Mouse (Mus musculus) heart, embryonic 10.5 days (tissue): ENCODE measurements around the gene Dscam. TPM values are rescaled to one million over a fixed set of nuclear protein-coding genes. Genes with fewer than 3 reads are reported as not detected.
A peak's percentile ranks its signal among the peaks of the same experiment; 100 is the strongest.

ENCODE experiments used
- DNase-seq: peaks from one replicate; pipeline ENCODE4 v3.0.0-alpha.2; 2017; ENCODE audit warnings: low spot score
- H3K27ac ChIP-seq: fragments of 300-500 bp; sonication (generic); 2 replicates; pipeline ENCODE4 v1.5.1; 2016; ENCODE audit warnings: mild to moderate bottlenecking
- H3K27me3 ChIP-seq: fragments of 300-500 bp; sonication (generic); 2 replicates; pipeline ENCODE4 v1.6.1; 2016; ENCODE audit warnings: mild to moderate bottlenecking; ENCODE audit not compliant: poor library complexity, insufficient read depth, severe bottlenecking
- H3K36me3 ChIP-seq: fragments of 300-500 bp; sonication (generic); 2 replicates; pipeline ENCODE4 v1.6.1; 2016; ENCODE audit warnings: mild to moderate bottlenecking, moderate library complexity
- H3K4me1 ChIP-seq: fragments of 300-500 bp; sonication (generic); 2 replicates; pipeline ENCODE4 v1.6.1; 2016; ENCODE audit warnings: mild to moderate bottlenecking
- H3K4me3 ChIP-seq: fragments of 300-500 bp; sonication (generic); 2 replicates; pipeline ENCODE4 v1.5.1; 2016; ENCODE audit warnings: mild to moderate bottlenecking, moderate library complexity
- H3K9me3 ChIP-seq: fragments of 300-500 bp; sonication (generic); 2 replicates; pipeline ENCODE4 v1.6.1; 2016; ENCODE audit warnings: mild to moderate bottlenecking, moderate library complexity
- WGBS: fragments of 180-500 bp; shearing (Covaris S2); methylation state at CpG from one replicate; pipeline ENCODE4 v1.1.7; 2016; 5-methylcytosine and 5-hydroxymethylcytosine counted together
- polyA plus RNA-seq: library from polyadenylated mRNA; unstranded; fragments of >200 nt; fragmentation: Nextera tagmentation; extraction: Ambion mirVana; gene quantifications from 2 replicates; pipeline ENCODE4 v1.2.1, GENCODE M21; 2016

The Dscam gene
- polyA plus RNA-seq, 1 experiment from 2014 or later, result 0.20 TPM

DNA sequence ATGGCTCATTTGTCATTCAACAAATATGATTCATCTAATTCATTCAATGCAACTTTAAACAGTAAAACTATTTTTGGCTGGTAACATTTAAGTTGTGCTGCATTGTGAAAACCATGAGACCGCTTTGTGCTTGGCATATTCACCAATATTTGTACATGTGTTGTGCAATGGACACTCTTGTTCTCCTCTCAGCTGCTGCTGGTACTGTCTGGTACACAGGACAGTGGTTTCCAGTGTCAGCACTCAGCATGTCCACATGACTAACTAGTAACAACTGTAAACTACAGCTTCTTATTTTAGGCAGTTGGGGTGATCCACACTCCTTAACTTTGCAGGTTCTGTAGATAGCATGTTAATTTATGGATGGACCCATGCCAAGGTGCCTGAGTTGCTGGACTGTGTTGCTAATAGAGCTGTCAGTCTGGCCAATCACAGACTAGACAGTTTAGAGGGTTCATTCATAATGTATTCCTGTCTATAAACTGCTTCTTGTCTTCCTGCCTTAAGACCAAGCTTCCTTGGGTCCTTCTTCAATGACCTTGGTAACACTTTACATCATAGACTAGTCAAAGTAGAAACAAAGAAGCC, 368.8 kb downstream of the Dscam start:
- Histone ChIP-seq H3K4me1 (no peaks in the 10 kb centered on the region), H3K36me3 (no peaks in the 10 kb centered on the region), H3K27me3 (no peaks in the 10 kb centered on the region), H3K4me3 (no peak overlapping the region), H3K9me3 (no peaks in the 10 kb centered on the region), H3K27ac (no peak overlapping the region)
- peak; percentile 24 for DNase-seq
- WGBS, result 83% methylated on average over 1 of the region's 1 CpGs

DNA sequence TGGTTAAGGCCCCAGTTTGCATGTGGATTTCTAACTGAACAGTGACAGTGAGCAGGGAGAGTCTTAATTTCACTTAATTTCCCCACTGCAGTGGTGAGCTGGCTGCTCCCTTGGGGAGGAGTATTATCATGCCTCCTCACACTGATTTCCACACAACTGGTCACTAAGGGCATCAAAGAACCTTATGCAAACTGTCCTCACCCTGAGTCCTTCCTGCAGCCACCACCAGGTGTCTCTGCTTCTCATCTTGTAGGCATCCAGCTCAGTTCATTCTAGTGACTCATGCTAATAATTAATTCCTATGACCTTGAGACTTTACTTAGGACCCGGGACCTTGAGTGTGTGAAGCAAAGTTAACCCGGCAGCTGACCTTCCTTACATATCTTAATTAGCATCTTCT, 375.1 kb downstream of the Dscam start:
- peak; percentile 69 for DNase-seq
- no peaks in the 10 kb centered on the region; the same call in 1 of the 2 replicates for H3K27me3 ChIP-seq
- no peaks in the 10 kb centered on the region for H3K4me1 ChIP-seq
- no peak overlapping the region for H3K4me3 ChIP-seq
- no peak overlapping the region for H3K27ac ChIP-seq
- 40% methylated on average over 2 of the region's 2 CpGs for WGBS
- H3K9me3 ChIP-seq, result no peaks in the 10 kb centered on the region
- H3K36me3 ChIP-seq, result no peaks in the 10 kb centered on the region

DNA sequence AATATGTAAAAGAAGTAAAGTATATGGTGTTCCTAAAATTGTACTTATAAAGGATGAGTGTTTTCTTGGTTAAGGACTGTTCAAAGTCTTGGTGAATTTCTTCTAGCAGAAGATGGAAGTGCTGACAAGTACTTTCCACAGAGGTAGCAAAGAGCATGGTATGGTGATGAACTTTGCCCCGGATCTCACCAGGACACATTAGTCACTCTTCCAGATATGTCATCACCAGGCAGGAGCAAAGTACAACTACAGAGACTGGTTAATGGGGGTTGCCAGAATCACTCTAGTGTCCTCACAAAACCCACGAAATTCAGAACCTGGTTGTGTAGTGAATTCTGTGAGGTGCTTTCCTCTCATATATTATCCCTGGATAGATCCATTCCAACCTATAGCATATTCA, 379.2 kb downstream of the Dscam start:
- no peak overlapping the region for H3K27ac ChIP-seq
- H3K4me3 ChIP-seq, result no peak overlapping the region
- no peaks in the 10 kb centered on the region for H3K9me3 ChIP-seq
- 47% methylated on average over 2 of the region's 2 CpGs for WGBS
- H3K27me3 ChIP-seq, result peaks cover 4% of the 10 kb centered on the region; the same call in 1 of the 2 replicates
- H3K36me3 ChIP-seq, result no peaks in the 10 kb centered on the region
- DNase-seq, result no peak
- no peaks in the 10 kb centered on the region for H3K4me1 ChIP-seq

DNA sequence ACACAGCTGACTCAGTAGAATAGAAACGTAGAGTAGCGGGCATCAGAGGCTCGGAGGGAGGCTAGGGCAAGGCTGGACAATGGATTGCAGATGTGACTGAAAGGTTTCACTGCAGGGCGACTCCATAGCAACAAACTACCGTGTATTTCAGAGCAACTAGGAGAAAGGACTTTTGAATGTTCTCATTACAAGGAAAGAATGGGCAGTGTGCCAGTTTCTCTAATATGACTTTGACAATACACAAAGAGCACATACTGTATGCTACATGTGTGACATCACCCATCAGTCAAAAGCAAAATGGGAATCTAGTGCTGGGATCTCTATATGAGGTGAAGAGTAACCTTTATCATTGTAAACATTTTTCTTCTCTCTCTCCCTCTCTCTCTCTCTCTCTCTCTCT, 382.3 kb downstream of the Dscam start:
- Histone ChIP-seq H3K4me3 (no peak overlapping the region), H3K4me1 (no peaks in the 10 kb centered on the region), H3K27me3 (peaks cover 8% of the 10 kb centered on the region; the same call in 1 of the 2 replicates), H3K27ac (no peak overlapping the region), H3K9me3 (no peaks in the 10 kb centered on the region), H3K36me3 (no peaks in the 10 kb centered on the region)
- DNase-seq, result peak; percentile 71
- WGBS, result 84% methylated on average over 5 of the region's 5 CpGs

DNA sequence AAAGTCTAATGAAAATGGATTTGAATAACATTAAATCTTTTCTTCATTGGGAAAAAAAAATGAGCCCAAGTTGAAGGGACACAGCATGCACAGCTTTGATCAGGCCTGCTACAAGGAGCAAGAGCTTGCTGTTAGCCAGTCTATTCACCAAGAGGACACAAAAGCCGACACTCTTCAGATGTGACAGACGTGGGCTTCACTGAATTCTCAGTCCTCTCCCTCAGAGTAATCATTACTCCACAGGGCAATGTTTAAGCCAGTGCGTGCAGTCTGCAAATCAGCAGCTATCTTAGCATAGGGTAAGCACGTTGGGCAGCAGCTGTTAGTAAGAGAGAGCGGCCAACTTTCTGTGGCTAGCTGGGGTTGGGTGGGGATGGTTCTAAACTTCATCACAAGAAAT, 391.5 kb downstream of the Dscam start:
- no peaks in the 10 kb centered on the region for H3K4me1 ChIP-seq
- H3K27ac ChIP-seq, result no peak overlapping the region
- no peak overlapping the region for H3K4me3 ChIP-seq
- peak; percentile 41 for DNase-seq
- WGBS, result 55% methylated on average over 5 of the region's 5 CpGs
- H3K27me3 ChIP-seq, result no peaks in the 10 kb centered on the region
- no peaks in the 10 kb centered on the region for H3K36me3 ChIP-seq
- H3K9me3 ChIP-seq, result no peaks in the 10 kb centered on the region

DNA sequence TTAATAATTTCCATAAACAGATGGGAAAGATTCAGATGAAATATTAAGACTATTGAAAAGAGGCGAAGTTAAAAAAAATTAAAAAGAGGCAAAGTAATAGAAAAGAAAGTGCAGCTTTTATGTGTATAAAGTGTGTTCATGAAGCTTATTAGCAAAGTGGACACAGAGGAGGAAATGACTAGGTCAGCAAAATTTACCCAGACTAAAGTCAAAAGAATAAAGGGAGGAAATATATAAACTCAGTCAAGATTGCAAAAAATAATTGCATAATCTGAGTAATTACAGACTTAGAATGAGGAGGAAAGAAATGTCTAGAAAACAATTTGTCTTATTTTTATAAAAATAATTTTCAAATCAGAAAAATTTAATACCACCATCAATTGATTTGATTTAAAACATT, 396.3 kb downstream of the Dscam start:
- no peak for DNase-seq
- Histone ChIP-seq H3K4me3 (no peak overlapping the region), H3K36me3 (no peaks in the 10 kb centered on the region), H3K27me3 (no peaks in the 10 kb centered on the region), H3K4me1 (no peaks in the 10 kb centered on the region), H3K27ac (no peak overlapping the region), H3K9me3 (no peaks in the 10 kb centered on the region)
- WGBS, result 87% methylated on average over 1 of the region's 1 CpGs

DNA sequence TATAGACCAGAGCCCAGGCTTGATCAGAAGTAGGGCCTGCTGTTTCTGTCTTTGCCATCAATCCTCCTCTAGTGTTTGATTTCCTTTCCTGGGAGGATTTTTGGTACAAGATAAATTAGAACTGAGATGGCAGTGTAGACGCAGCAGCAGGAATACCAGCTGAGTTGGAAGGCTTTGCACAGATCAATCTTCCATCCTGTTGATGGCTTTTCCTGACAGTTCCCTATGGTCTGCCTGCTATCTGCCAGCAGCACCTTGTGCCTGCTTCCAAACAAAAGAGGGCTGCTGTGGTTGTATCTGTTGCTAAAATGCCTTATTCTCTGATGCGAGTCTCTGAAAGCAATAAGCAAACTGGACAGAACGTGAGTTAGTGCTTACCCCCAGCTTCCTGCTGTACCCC, 402.6 kb downstream of the Dscam start:
- H3K27me3 ChIP-seq, result no peaks in the 10 kb centered on the region
- no peak for DNase-seq
- 47% methylated on average over 3 of the region's 3 CpGs for WGBS
- 0 out of 2 replicates have a peak, but pooled peaks cover 3% of the 10 kb centered on the region for H3K4me1 ChIP-seq
- H3K36me3 ChIP-seq, result no peaks in the 10 kb centered on the region
- no peaks in the 10 kb centered on the region for H3K9me3 ChIP-seq
- H3K27ac ChIP-seq, result no peak overlapping the region
- H3K4me3 ChIP-seq, result no peak overlapping the region

DNA sequence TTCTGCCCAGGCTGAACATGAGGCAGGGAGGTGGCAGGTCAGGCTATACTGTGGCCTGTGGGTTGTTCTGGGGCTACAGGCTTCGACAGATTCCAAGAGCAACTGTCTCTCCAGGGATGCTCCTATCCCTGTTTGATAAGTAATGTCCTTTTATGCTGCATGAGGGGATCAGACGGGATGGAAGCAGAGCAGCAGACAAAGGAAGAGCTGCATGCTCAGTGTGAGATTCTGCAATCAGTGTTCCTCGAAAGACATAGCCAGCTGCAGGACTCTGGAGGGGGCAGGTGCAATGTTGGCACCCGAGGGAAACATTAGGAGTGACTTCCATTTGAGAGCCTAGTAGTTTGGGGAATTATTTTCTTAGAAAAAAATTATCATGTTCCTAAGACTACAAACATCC, 403.0 kb downstream of the Dscam start:
- no peak overlapping the region for H3K27ac ChIP-seq
- 0 out of 2 replicates have a peak, but pooled peaks cover 3% of the 10 kb centered on the region for H3K4me1 ChIP-seq
- WGBS, result 44% methylated on average over 4 of the region's 4 CpGs
- H3K36me3 ChIP-seq, result no peaks in the 10 kb centered on the region
- H3K9me3 ChIP-seq, result no peaks in the 10 kb centered on the region
- H3K4me3 ChIP-seq, result no peak overlapping the region
- no peak for DNase-seq
- no peaks in the 10 kb centered on the region for H3K27me3 ChIP-seq

DNA sequence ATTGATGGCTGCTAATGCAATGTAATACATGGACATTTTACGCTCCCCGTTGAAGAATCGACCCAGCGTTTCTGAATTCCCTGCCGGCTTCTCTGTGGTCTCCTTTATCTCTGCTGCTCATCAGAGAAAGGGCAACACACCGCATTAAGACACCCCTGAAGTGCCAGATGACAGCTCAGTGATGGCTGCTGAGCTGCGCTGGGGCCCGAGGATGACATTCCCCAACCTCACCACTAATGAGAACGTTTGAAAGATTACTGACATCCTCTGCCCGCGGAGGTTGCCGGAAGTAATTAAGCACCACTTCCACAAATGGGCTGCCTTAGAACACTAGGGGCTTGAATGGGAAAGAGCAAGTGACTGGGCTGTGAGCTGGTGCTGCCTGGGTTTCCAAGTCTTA, 409.3 kb downstream of the Dscam start:
- Histone ChIP-seq H3K9me3 (no peaks in the 10 kb centered on the region), H3K4me3 (no peak overlapping the region), H3K27ac (no peak overlapping the region), H3K36me3 (no peaks in the 10 kb centered on the region), H3K27me3 (peaks cover 9% of the 10 kb centered on the region), H3K4me1 (peaks cover 31% of the 10 kb centered on the region)
- no peak for DNase-seq
- 17% methylated on average over 12 of the region's 12 CpGs for WGBS

DNA sequence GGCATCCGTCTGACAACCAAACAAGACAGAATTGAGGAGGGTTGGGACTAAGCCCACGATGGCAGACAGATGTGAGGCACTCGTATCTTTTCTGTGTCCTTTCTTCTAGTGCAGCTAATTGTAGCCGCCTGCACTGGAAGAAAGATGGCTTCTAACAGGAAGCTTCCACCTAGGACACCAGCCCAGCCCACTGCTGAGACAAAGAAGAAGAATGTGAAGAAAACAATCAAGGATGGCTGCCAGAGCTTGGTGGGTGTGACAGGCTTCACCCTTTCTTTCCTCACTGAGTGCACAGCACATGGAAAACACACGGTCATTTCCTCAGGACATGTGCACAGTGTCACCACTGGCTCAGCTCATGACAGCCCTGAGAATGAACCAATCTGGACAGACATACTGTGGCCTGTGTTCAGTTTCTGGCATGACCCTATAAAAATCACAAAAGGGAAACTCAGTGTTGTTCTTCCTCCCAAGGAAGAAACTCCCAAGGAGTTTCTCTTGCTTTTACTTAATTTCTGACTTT, 411.4 kb downstream of the Dscam start:
- peaks cover 33% of the 10 kb centered on the region for H3K4me1 ChIP-seq
- H3K9me3 ChIP-seq, result no peaks in the 10 kb centered on the region
- no peaks in the 10 kb centered on the region for H3K36me3 ChIP-seq
- WGBS, result 54% methylated on average over 5 of the region's 5 CpGs
- peak overlapping the region; percentile 36; the same call in 1 of the 2 replicates for H3K27ac ChIP-seq
- no peak for DNase-seq
- H3K4me3 ChIP-seq, result no peak overlapping the region
- H3K27me3 ChIP-seq, result peaks cover 20% of the 10 kb centered on the region

DNA sequence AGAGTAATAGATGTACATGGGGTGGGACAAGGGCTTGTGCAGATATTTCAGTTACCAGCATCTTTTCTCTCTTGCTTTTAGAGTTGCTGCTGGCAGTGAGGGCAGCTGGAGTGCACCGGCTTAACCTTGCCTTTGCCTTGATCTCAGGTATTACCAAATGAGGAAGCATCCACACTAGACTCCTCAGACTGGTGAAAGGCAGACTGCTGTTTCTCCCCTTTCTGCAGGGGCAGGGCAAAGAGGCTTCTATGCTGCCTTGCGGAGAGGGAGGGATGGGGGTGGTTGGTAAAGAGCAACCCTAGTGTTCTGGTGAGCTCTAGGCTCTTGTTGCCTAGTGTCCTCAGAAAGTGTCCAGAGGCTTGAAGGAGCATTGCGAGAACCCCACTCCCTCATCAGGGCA, 412.2 kb downstream of the Dscam start:
- 59% methylated on average over 3 of the region's 3 CpGs for WGBS
- Histone ChIP-seq H3K27me3 (peaks cover 23% of the 10 kb centered on the region), H3K36me3 (no peaks in the 10 kb centered on the region), H3K27ac (peak overlapping the region; percentile 36; the same call in 1 of the 2 replicates), H3K4me3 (no peak overlapping the region), H3K4me1 (peaks cover 33% of the 10 kb centered on the region), H3K9me3 (no peaks in the 10 kb centered on the region)
- DNase-seq, result no peak

DNA sequence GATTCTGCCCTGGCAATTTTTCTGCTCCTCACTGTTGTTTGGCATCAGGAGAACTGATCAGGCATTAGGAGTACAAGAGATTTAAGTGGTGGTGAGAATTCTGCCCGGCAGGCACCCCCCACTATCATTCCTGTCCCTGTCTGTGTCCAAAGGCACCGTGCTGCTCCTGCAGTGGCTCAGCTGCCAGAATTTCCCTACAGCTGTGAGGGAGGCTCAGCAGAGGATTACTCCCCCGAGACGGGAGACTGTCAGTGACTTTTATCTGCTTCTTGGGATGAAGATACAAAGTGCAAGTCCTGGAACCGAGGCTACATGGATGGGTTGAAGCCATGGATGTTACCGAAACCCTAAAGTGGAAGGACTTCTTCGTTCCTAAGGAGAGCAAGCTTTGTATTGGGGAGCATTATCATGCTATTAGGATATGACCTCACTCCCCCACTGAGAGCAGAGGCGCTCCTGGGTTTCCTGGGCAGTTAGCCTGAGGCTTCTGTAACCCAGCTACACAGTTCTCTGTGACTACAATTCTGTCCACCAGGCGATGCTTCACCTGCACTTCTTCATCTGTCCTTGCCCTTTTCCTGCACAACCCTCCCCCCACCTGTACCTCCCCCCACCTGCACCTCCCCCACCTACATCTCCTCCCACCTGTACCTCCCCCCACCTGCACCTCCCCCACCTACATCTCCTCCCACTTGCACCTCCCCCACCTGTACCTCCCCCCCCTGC, 412.8 kb downstream of the Dscam start:
- Histone ChIP-seq H3K9me3 (no peaks in the 10 kb centered on the region), H3K27ac (no peak overlapping the region), H3K27me3 (peaks cover 23% of the 10 kb centered on the region), H3K4me3 (0 out of 2 replicates have a peak overlapping the region, but pooled peaks have one; percentile 15), H3K4me1 (peaks cover 33% of the 10 kb centered on the region), H3K36me3 (no peaks in the 10 kb centered on the region)
- no peak for DNase-seq
- WGBS, result 3% methylated on average over 9 of the region's 9 CpGs

DNA sequence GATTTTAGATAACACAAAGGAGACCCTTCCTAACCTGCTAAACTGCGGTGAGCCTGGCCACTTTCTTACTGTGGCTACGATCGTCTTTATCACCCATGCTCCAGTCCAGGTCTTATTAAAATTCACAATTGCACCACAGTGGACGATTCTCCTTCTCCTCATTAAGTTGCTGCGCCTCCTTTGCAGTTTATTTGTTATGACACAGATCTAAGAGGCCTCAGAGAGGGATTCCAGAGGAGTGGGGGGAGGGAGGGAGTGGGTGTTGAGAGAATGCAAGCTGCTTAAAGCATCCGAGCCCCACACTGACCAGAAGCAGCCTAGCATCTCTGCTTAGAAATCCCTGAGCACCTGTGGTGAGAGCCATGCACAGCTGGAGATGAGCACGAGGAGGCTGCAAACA, 413.6 kb downstream of the Dscam start:
- Histone ChIP-seq H3K4me1 (peaks cover 33% of the 10 kb centered on the region), H3K27ac (no peak overlapping the region), H3K36me3 (no peaks in the 10 kb centered on the region), H3K4me3 (no peak overlapping the region), H3K9me3 (no peaks in the 10 kb centered on the region), H3K27me3 (peaks cover 23% of the 10 kb centered on the region)
- DNase-seq, result no peak
- 17% methylated on average over 7 of the region's 7 CpGs for WGBS
